Mouse (Mus musculus) kidney, postnatal 36 days (tissue): ENCODE results near the gene Gm21725.
"Not testable (repeated sequence)": the region's sequence is repeated elsewhere in the genome, so short reads cannot be mapped to it uniquely, and the experiment has no call there.

Experiments used
- DNase-seq, 2 experiments: peaks; one replicate each; pipeline ENCODE4 v3.0.0; 2021 to 2022; ENCODE audit warnings: mixed read lengths in 2 of 2

The Gm21725 gene

GRCm38 (mm10) chrY:13348963-13349362 is at the start of gene Gm21725:
Gene Gm21725 (minus strand): TSS chrY:13349063.
- DNase-seq: not testable (repeated sequence)
